Mouse (Mus musculus) midbrain, embryonic 14.5 days (tissue): ENCODE results near the gene Taok3. TPM values are rescaled to one million over a fixed set of nuclear protein-coding genes. Genes with fewer than 3 reads are reported as not detected.

Experiments
- ATAC-seq: fragments of 200-750 bp; cut with Nextera tagmentation; 2 replicates; pipeline ENCODE4 v1.8.0; 2017; ENCODE audit warnings: moderate number of reproducible peaks, moderate library complexity; ENCODE audit not compliant: low FRiP score, low TSS enrichment
- DNase-seq: peaks from one replicate; pipeline ENCODE4 v3.0.0-alpha.2; 2015
- H3K27ac ChIP-seq: fragments of 300-500 bp; sonication (generic); replicated peaks from 2 replicates; pipeline ENCODE4 v1.5.1; 2014; ENCODE audit warnings: mild to moderate bottlenecking, low read depth, low read length, moderate library complexity
- H3K27me3 ChIP-seq: fragments of 300-500 bp; sonication (generic); 2 replicates; pipeline ENCODE4 v1.6.1; 2014; ENCODE audit warnings: low read length, control low read depth, mixed read lengths; ENCODE audit not compliant: control insufficient read depth, insufficient read depth
- H3K36me3 ChIP-seq: fragments of 300-500 bp; sonication (generic); 2 replicates; pipeline ENCODE4 v1.6.1; 2014; ENCODE audit warnings: low read length, control low read depth; ENCODE audit not compliant: control insufficient read depth, insufficient read depth
- H3K4me1 ChIP-seq: fragments of 300-500 bp; sonication (generic); 2 replicates; pipeline ENCODE4 v1.6.1; 2014; ENCODE audit warnings: mild to moderate bottlenecking, antibody characterized with exemption, low read length, control low read depth; ENCODE audit not compliant: control insufficient read depth, insufficient read depth
- H3K4me2 ChIP-seq: fragments of 300-500 bp; sonication (generic); 2 replicates; pipeline ENCODE4 v1.6.1; 2014; ENCODE audit warnings: mild to moderate bottlenecking, low read length, moderate library complexity
- H3K4me3 ChIP-seq: fragments of 300-500 bp; sonication (generic); replicated peaks from 2 replicates; pipeline ENCODE4 v1.5.1; 2014; ENCODE audit warnings: low read depth, low read length
- H3K9ac ChIP-seq: fragments of 300-500 bp; sonication (generic); replicated peaks from 2 replicates; pipeline ENCODE4 v1.6.1; 2014; ENCODE audit warnings: mild to moderate bottlenecking, low read length, moderate library complexity
- H3K9me3 ChIP-seq: fragments of 300-500 bp; sonication (generic); 2 replicates; pipeline ENCODE4 v1.6.1; 2016; ENCODE audit warnings: low read length, control low read depth, mixed read lengths; ENCODE audit not compliant: control insufficient read depth
- WGBS: fragments of 180-500 bp; shearing (Covaris S2); extraction: QIAGEN DNeasy Blood & Tissue Kit; methylation state at CpG from one replicate; pipeline ENCODE4 v1.1.7; 2014; 5-methylcytosine and 5-hydroxymethylcytosine counted together
- polyA plus RNA-seq: library from polyadenylated mRNA; unstranded; fragments of >200 nt; fragmentation: Nextera tagmentation; extraction: Ambion mirVana; gene quantifications from 2 replicates; pipeline ENCODE4 v1.2.1, GENCODE M21; 2014

Gene Taok3
- polyA plus RNA-seq, 1 experiment from 2014 or later = 52.6 TPM

- WGBS = 78% methylated on average over 4 of the region's 4 CpGs
- ATAC-seq = no peak
- Histone ChIP-seq H3K9me3 (no peaks in the 10 kb centered on the region), H3K36me3 (no peaks in the 10 kb centered on the region), H3K4me3 (no peak overlapping the region), H3K4me2 (no peak overlapping the region), H3K9ac (no peak overlapping the region), H3K27ac (0 out of 2 replicates have a peak overlapping the region, but pooled peaks have one; percentile 20), H3K27me3 (no peaks in the 10 kb centered on the region), H3K4me1 (peaks cover 10% of the 10 kb centered on the region)
- no peak for DNase-seq
Measured at GRCm38 (mm10) chr5:117239106-117239505, 119.2 kb downstream of the Taok3 start.

GRCm38 (mm10) chr5:117240321-117240731 is 120.4 kb downstream of the Taok3 start:
- peak; percentile 72 for DNase-seq
- H3K4me2 ChIP-seq = peak overlapping the region; percentile 80
- under 1% methylated on average over 12 of the region's 12 CpGs for WGBS

GRCm38 (mm10) chr5:117240761-117241322 is 120.9 kb downstream of the Taok3 start:
- Histone ChIP-seq H3K4me3 (peak overlapping the region; percentile 66), H3K4me1 (peaks cover 16% of the 10 kb centered on the region), H3K27ac (peak overlapping the region; percentile 96), H3K9ac (peak overlapping the region; percentile 83), H3K9me3 (no peaks in the 10 kb centered on the region), H3K27me3 (no peaks in the 10 kb centered on the region), H3K4me2 (peak overlapping the region; percentile 80), H3K36me3 (no peaks in the 10 kb centered on the region)
- WGBS = under 1% methylated on average over 32 of the region's 32 CpGs
- ATAC-seq (0 out of 2 replicates have a peak, but pooled peaks have one; percentile 16), DNase-seq (peak; percentile 74)

More at GRCm38 (mm10) chr5:117240321-117240731, 120.4 kb downstream of the Taok3 start:
- Histone ChIP-seq H3K9ac (peak overlapping the region; percentile 83), H3K36me3 (no peaks in the 10 kb centered on the region), H3K4me1 (peaks cover 16% of the 10 kb centered on the region), H3K27me3 (no peaks in the 10 kb centered on the region), H3K9me3 (no peaks in the 10 kb centered on the region), H3K4me3 (peak overlapping the region; percentile 66), H3K27ac (peak overlapping the region; percentile 96)
- peak; percentile 59; the same call in 1 of the 2 replicates for ATAC-seq

GRCm38 (mm10) chr5:117241935-117242531 is 122.1 kb downstream of the Taok3 start:
- peak overlapping the region; percentile 83 for H3K9ac ChIP-seq
- no peaks in the 10 kb centered on the region for H3K36me3 ChIP-seq
- peak overlapping the region; percentile 96 for H3K27ac ChIP-seq
- H3K4me2 ChIP-seq = peak overlapping the region; percentile 80
- peak overlapping the region; percentile 66 for H3K4me3 ChIP-seq
- 36% methylated on average over 16 of the region's 16 CpGs for WGBS
- peaks cover 16% of the 10 kb centered on the region for H3K4me1 ChIP-seq
- no peaks in the 10 kb centered on the region for H3K27me3 ChIP-seq
- ATAC-seq (no peak; the same call in 1 of the 2 replicates), DNase-seq (peak; percentile 80)
- H3K9me3 ChIP-seq = no peaks in the 10 kb centered on the region

GRCm38 (mm10) chr5:117242671-117243478 is 122.9 kb downstream of the Taok3 start:
- Histone ChIP-seq H3K9me3 (no peaks in the 10 kb centered on the region), H3K4me2 (peak overlapping the region; percentile 80), H3K36me3 (no peaks in the 10 kb centered on the region), H3K4me3 (peak overlapping the region; percentile 66), H3K4me1 (peaks cover 16% of the 10 kb centered on the region), H3K27me3 (no peaks in the 10 kb centered on the region), H3K9ac (peak overlapping the region; percentile 83), H3K27ac (peak overlapping the region; percentile 96)
- 17% methylated on average over 22 of the region's 22 CpGs for WGBS
- DNase-seq (peak; percentile 66), ATAC-seq (peak; percentile 70)

GRCm38 (mm10) chr5:117245170-117245569 is 125.2 kb downstream of the Taok3 start:
- Histone ChIP-seq H3K9ac (no peak overlapping the region), H3K36me3 (no peaks in the 10 kb centered on the region), H3K27ac (no peak overlapping the region), H3K4me1 (peaks cover 19% of the 10 kb centered on the region), H3K9me3 (no peaks in the 10 kb centered on the region), H3K27me3 (no peaks in the 10 kb centered on the region), H3K4me2 (no peak overlapping the region), H3K4me3 (no peak overlapping the region)
- ATAC-seq (no peak), DNase-seq (no peak)
- WGBS = 90% methylated on average over 8 of the region's 8 CpGs

- ATAC-seq (no peak), DNase-seq (no peak)
- H3K27me3 ChIP-seq = no peaks in the 10 kb centered on the region
- no peak overlapping the region for H3K27ac ChIP-seq
- no peak overlapping the region for H3K9ac ChIP-seq
- no peaks in the 10 kb centered on the region for H3K9me3 ChIP-seq
- peaks cover 26% of the 10 kb centered on the region for H3K36me3 ChIP-seq
- WGBS = 39% methylated on average over 10 of the region's 10 CpGs
- H3K4me3 ChIP-seq = no peak overlapping the region
- no peak overlapping the region for H3K4me2 ChIP-seq
- H3K4me1 ChIP-seq = peaks cover 16% of the 10 kb centered on the region
Measured at GRCm38 (mm10) chr5:117248351-117248750, 128.4 kb downstream of the Taok3 start.

GRCm38 (mm10) chr5:117250796-117251195 is 130.9 kb downstream of the Taok3 start:
- Histone ChIP-seq H3K4me1 (peaks cover 3% of the 10 kb centered on the region; the same call in 1 of the 2 replicates), H3K4me3 (no peak overlapping the region), H3K9me3 (no peaks in the 10 kb centered on the region), H3K27me3 (no peaks in the 10 kb centered on the region), H3K9ac (no peak overlapping the region), H3K36me3 (peaks cover 50% of the 10 kb centered on the region), H3K4me2 (no peak overlapping the region), H3K27ac (no peak overlapping the region)
- no peak for ATAC-seq
- 87% methylated on average over 24 of the region's 24 CpGs for WGBS
- no peak for DNase-seq
